Mouse (Mus musculus): ENCODE results near the gene Pign.

DNA sequence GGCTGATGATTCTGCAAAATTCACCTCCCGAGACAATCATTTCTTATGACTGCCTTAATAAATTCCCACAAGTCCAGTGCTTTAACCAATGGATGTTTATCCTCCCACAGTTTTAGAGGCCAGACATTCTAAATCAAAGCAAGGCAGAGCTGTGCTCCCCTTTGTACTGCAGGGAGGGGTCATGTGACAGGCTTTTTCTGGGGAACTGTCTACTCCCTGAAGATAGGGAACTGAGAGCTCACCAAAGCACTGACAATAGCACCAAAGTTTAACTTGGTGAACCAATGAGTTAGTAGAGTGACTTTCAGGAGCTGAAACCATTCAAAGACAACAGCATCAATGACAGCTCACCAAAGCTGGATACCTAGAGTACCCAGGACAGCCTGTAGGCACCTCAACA, 156.4 kb downstream of the Pign start:
- TF ChIP-seq RCOR1 (IDR thresholded peaks at IDR 0.05; ENCODE audit: low read depth, low read length) (no peak), MAFK (IDR thresholded peaks at IDR 0.05; ENCODE audit: borderline replicate concordance, low read depth, low read length) (no peak), CTCF (IDR thresholded peaks at IDR 0.05 in 2 of 3, conservative IDR thresholded peaks at IDR 0.05 in 1 of 3; ENCODE audit: control insufficient read depth in 1 of 3, insufficient read depth in 1 of 3, low read depth in 2 of 3, low read length in 3 of 3, poor library complexity in 1 of 3, severe bottlenecking in 1 of 3) (no peak), MAZ (IDR thresholded peaks at IDR 0.05; ENCODE audit: low read depth, low read length) (no peak), POLR2A (IDR thresholded peaks at IDR 0.05; ENCODE audit: control insufficient read depth in 1 of 2, insufficient read depth in 1 of 2, low read depth in 1 of 2, low read length in 2 of 2, poor library complexity in 1 of 2) (no peak), ZKSCAN1 (IDR thresholded peaks at IDR 0.05; ENCODE audit: low read depth, low read length) (no peak), MAX (IDR thresholded peaks at IDR 0.05; ENCODE audit: low read length) (no peak), MEF2A (IDR thresholded peaks at IDR 0.05; ENCODE audit: extremely low read depth, insufficient replicate concordance, low read depth, low read length, poor library complexity, severe bottlenecking) (no peak), USF2 (IDR thresholded peaks at IDR 0.05; ENCODE audit: borderline replicate concordance in 1 of 2, insufficient read depth in 1 of 2, low read depth in 1 of 2, low read length in 2 of 2) (no peak)
